Mouse (Mus musculus): ENCODE results near the gene Svopl. TPM values are rescaled to one million over a fixed set of nuclear protein-coding genes. Genes with fewer than 3 reads are reported as not detected.

The Svopl gene
- total RNA-seq (2017): not detected in 3 replicates

DNA sequence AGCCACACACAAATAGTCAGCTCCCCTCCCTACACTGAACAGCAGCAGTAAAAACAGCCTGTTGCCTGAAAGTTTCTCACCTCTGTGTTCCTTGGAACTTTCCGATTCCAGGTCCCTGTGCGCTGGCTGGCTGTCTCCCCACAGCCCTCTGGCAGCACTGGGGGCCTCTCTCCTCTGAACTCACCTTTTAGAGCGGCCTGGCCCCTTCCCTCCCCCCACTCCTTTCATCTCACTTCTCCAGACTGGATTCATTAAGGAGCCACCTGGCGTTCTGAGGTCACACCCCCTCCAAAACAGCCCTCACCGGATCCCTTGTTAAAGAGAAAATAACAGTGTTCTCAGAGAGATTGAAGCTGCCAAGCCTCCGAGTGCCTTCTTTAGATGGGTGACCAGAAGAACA, at the start of gene Svopl:
Gene Svopl, minus strand, starts transcription at position 159 of the 400 bp plus-strand sequence.
- ATAC-seq (replicated peaks; ENCODE audit: insufficient number of reproducible peaks, low FRiP score, low TSS enrichment, poor library complexity, severe bottlenecking): no peak

DNA sequence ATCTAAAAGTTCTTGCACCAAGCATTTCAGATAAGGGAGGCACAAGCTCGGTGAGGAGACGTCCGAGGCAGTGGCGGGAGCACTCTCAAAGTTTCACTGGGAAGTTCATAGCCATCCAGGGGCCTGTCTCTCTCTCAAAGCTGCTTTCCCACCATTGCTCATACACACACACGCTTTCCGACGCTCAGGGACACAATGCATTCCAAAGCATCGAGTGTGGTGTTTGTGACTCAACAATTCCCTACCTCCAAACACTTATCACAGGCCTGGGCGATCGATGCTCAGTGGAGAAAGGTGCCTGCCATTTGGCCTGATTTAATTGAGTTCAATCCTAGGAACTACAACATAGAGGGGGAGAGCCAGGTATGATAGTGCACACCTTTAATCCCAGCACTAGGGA, 47.9 kb upstream of the Svopl start:
- ATAC-seq (replicated peaks; ENCODE audit: insufficient number of reproducible peaks, low FRiP score, low TSS enrichment, poor library complexity, severe bottlenecking): no peak

DNA sequence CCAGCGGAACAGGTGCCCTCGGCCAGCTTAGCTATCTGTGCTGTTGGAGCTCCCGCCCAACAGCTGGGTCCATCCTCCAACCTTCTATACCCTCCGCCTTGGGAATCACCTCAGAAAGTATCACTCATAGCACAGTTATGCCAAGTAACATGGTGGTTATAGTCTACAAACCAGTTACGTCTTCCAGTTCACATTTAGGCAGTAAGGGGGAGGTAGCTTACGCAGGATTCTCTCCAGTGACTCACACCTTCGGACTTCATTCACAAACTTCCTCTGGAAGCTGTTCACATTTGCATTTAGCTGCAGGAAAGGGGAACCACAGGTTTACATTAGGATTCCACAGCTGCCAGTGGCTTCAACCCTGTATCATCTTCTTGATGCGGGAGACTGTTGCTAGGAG, 45.7 kb upstream of the Svopl start:
- ATAC-seq (replicated peaks; ENCODE audit: insufficient number of reproducible peaks, low FRiP score, low TSS enrichment, poor library complexity, severe bottlenecking): no peak

DNA sequence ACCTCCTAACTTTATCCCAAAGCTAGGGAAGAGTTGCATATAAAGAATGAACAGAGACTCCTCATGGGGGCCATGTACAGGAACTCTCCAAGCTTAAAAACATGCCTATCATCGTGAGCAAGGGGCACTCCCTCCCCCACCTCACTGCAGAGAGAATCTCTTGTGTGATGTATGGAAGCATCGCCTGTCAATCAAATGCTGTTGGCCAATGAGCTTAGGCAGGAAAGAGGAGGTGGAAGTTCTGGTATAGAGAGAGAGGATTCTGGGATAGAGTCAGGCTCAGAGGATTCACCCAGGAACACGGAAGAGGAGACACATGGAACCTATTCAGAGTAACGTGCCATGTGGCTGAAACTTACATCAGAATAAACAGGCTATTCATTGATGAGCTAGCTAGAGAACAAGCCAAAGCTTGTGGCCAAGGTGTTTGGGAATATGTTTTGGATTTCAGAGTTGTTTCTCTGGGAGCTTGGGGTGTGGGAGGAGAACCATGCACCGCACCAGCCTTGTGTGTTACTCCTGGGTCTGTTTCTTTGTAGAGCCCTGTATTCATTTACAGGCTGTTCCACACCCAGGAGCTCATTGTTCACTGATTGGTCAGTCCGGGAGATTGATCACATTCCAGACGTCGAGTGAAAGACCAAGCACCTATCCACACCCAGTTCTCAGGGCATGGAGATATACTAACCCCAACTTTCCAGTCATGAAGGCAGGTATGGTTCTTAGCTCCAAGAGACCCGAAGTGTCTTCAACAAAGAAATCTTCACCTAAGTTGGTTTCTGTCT, 40.6 kb upstream of the Svopl start:
- no peak for ATAC-seq (replicated peaks; ENCODE audit: insufficient number of reproducible peaks, low FRiP score, low TSS enrichment, poor library complexity, severe bottlenecking)

DNA sequence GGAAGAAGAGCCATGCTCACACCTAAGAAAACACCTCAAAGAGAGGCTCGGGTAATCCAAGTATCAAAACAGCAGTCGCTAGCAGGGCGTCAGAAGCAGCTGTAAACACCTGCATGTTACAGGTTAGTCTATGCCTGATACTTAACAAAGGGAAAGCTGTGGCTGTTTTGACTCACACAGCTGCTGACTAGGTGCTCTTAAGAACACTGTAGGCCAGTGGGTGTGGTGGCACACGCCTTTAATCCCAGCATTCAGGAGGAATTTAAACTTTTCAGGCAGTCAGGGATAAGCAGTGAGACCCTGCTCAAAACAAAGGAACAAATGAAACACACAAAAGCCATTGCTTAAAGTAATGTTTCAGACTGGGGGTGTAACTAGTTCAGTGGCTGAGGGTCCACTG, 36.4 kb upstream of the Svopl start:
- no peak for ATAC-seq (replicated peaks; ENCODE audit: insufficient number of reproducible peaks, low FRiP score, low TSS enrichment, poor library complexity, severe bottlenecking)

DNA sequence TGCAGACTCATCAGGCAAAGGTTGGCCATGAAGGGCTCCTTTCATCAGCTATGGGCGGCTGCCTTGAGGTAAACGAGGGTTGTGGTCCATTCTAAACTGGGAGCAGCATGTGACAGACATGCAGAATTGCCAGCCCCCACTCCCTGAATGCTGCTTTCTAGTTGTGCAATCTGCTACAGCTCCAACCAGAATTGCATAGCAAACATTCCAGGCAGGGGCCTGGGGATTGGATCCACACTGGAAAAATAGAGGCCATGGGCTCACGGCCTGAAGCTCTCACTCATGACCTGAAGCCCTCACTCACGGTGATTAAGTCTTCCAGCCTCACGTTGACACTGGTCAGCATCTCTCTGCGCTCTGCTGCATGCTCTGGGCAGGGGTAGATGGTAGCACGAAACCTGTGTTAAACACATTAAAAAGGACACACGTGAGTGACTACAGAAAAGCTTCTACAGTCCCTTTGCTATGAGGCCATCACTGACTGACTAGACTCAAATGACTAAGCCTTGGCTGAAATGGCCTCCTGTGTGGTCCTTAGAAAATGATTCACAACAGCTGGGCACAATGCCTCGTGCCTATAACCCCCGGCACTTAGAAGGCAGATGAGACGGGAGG, 35.0 kb upstream of the Svopl start:
- no peak for ATAC-seq (replicated peaks; ENCODE audit: insufficient number of reproducible peaks, low FRiP score, low TSS enrichment, poor library complexity, severe bottlenecking)

DNA sequence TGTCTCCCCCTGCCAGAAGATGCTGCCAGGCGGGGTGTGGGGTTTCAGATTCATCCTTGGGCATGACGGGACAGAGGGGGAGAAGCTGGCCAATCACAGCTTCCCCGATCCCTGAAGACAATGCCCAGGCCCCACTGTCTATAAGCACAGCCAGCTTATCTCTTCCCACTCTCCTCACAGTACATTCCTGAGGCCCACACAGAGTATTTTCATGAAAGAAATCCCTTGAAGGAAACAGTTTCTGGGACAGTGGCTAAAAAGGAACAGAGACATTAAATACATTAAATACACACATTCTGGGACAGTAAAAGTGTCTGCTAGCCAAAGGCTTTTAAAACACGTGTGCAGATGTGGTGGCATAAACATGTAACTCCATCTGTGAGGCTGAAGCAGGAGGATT, 33.6 kb upstream of the Svopl start:
- ATAC-seq (replicated peaks; ENCODE audit: insufficient number of reproducible peaks, low FRiP score, low TSS enrichment, poor library complexity, severe bottlenecking): no peak

DNA sequence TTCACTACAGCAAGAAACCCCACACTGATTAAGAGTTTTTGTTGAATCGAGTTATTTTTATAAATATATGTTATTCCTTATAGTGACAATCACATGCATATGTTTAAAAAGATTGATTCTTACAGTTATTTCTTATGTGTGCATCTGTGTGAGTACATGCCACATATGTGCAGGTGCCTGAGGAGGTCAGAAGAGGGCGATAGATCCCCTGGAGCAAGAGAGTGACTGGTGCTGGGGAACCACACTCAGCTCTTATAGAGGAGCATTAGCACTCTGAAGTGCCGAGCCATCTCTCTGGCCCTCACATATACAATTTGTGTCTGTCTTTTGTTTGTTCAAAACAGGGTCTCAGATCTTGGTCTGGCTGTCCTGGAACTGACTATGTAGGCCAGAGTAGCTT, 26.8 kb upstream of the Svopl start:
- ATAC-seq (replicated peaks; ENCODE audit: insufficient number of reproducible peaks, low FRiP score, low TSS enrichment, poor library complexity, severe bottlenecking): no peak

- ATAC-seq (replicated peaks; ENCODE audit: insufficient number of reproducible peaks, low FRiP score, low TSS enrichment, poor library complexity, severe bottlenecking): no peak
These were observed 25.5 kb upstream of the Svopl start for GRCm38 (mm10) chr6:38072137-38072796.

- ATAC-seq (replicated peaks; ENCODE audit: insufficient number of reproducible peaks, low FRiP score, low TSS enrichment, poor library complexity, severe bottlenecking): no peak
These were observed 24.5 kb upstream of the Svopl start for GRCm38 (mm10) chr6:38071256-38071655.

DNA sequence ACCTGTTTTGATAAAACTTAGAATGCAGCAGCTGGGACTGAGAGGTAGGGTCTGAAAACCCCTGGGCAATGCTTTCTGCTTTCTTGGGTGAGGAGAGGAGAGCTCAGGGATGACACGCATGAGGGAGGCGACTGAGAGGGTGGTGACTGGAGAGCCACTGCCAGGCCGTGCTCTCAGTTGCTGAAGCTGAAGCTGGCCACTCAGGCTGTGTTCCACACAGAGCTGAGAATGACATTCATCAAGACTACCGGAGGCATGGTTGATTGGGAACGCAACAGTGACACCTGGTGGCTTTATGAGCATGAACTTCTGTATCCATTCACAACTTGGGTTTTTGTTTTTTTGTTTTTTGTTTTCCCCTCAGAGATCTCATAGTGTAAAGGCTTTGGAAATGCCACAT, 19.4 kb upstream of the Svopl start:
- ATAC-seq (replicated peaks; ENCODE audit: insufficient number of reproducible peaks, low FRiP score, low TSS enrichment, poor library complexity, severe bottlenecking): peak; percentile 85

GRCm38 (mm10) chr6:38065501-38066122, 18.8 kb upstream of the Svopl start:
- ATAC-seq (replicated peaks; ENCODE audit: insufficient number of reproducible peaks, low FRiP score, low TSS enrichment, poor library complexity, severe bottlenecking): 0 out of 2 replicates have a peak, but pooled peaks have one; percentile 19

DNA sequence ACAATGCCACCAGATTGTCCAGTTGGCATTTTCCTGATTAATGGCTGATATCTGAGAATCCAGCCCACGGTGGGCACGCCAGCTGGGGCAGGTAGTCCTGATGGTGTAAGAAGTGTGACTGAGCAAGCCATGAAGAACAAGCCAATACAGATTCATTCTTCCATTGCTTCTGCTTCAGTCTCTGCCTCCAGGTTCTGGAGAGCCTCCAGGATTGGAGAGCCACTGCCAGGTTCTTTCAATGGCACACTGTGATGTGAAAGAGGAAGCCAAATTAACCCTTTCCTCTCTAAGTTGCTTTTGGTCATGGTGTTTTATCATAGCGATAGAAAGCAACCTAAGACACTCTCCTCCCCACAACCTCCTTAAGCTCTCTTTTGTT, 18.3 kb upstream of the Svopl start:
- no peak for ATAC-seq (replicated peaks; ENCODE audit: insufficient number of reproducible peaks, low FRiP score, low TSS enrichment, poor library complexity, severe bottlenecking)

DNA sequence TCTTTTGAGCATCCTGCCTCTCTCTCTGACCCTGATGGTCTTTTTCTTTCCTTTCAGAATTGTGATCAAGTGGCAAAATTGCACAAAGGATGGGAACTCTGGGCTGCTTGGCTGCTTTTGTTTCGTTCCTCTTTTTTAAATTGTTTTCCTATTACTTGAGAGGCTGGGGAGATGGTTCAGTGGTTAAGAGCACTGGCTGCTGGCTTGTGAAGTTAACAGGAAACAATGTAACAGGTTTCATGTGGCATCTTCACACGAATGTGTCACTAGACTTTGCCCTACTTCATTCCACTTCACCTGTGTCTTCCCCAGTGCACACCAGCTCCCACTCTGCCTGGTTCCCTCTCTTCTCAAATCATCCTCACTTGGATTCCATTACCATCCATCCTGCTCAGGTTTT, 17.8 kb upstream of the Svopl start:
- no peak for ATAC-seq (replicated peaks; ENCODE audit: insufficient number of reproducible peaks, low FRiP score, low TSS enrichment, poor library complexity, severe bottlenecking)

GRCm38 (mm10) chr6:38058805-38059204, 12.0 kb upstream of the Svopl start:
- ATAC-seq (replicated peaks; ENCODE audit: insufficient number of reproducible peaks, low FRiP score, low TSS enrichment, poor library complexity, severe bottlenecking): no peak

DNA sequence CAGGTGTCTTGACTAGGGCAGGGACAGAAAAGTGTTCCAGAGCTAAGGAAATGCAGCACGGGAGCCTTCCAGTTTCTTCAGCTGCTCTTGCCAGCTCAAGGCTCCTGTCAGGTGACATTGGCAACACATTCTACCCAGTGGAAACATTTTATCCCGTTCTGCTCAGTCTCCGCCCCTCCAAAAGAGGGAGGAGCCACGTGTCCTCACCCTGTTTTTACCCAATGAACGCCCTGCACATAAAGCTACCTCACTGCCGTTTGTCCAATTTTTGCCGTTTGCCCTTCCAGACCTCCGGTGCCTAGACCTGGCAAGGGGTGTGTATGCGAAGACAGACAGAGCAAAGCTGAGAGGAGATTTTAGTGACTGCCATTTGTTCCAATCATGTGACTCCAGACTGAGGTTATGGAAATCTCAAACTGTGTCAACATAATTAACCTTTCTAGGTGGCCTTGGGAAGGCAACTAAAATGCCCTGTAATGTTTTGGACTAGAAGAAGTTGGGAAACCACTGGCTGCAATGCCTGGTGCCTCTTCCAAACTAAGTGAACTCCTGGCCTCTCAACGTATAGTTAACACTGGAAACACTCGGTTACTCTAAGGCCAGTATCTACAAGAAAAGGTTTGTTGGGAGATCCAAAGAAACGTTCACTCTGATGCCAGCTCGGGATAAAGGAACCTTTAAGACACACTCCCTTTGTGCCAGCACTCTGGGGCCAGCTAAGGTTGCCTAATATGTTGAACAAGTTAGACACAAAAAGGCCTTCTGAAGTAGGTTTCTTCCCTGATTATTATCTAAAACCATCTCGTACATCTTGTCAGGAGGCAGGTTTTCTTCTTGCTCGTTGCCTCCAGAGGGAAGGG, 8.9 kb upstream of the Svopl start:
- ATAC-seq (replicated peaks; ENCODE audit: insufficient number of reproducible peaks, low FRiP score, low TSS enrichment, poor library complexity, severe bottlenecking): no peak

DNA sequence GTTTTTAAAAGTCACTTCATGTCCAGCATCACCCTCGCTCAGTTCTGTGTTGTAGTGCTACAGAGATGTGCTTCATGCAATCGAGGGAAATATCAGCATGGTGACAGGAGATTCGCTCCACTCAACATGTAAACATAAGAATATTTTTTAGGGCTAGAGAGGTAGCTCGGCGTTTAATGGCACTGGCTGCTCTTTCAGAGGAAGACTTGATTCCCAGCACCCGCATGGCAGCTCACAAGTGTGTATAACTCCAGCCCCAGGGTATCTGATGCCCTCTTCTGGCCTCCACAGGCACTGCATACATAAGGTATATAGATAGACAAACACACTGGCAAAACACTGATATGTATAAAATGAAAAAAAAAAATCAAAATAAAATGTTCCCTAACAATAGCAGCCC, 2.8 kb upstream of the Svopl start:
- ATAC-seq (replicated peaks; ENCODE audit: insufficient number of reproducible peaks, low FRiP score, low TSS enrichment, poor library complexity, severe bottlenecking): no peak

- ATAC-seq (replicated peaks; ENCODE audit: insufficient number of reproducible peaks, low FRiP score, low TSS enrichment, poor library complexity, severe bottlenecking): no peak
These were observed 2.2 kb upstream of the Svopl start for GRCm38 (mm10) chr6:38048800-38049561.
